Mouse (Mus musculus): ENCODE results near the gene Peak1.

The Peak1 gene

DNA sequence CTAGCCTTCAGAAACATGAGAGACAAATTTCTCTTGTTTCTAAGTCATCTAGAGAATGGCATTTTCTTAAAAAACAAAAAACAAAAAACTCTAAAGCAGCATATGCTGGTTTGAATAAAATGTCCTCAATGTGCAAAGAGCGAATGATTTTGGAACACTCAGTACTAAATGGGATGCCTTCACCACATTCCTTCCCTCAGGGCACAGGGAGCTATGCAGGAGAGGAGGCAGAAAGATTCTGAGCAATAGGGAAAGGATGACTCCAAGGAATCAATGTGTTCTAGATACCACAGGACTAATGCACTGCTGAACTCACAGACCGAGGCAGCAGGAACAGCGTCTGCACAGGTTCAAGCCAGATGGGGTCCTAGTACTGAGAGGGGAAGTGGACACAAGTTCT, 103.5 kb downstream of the Peak1 start:
- DNase-seq (ENCODE audit: low spot score) = no peak

GRCm38 (mm10) chr9:56309079-56309478, 108.8 kb downstream of the Peak1 start:
- no peak for DNase-seq (ENCODE audit: low spot score)

DNA sequence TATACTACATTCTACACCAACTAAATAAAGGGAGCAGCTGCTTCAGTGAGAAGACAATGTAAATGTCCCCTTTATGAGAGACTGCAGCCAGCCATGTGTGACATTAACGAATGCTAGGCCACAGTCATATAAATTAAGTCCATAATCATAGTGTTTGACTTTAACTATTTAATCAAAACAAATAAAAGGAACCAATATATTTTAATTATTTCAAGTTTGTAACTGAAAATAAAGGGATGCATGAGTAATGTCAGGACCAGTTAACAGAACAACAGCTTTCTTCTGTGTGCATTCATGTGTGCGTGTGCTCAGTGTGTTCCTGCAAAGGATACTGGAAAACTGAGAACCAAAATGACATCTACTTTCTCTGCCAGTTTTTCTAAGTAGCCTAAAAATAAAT, 113.3 kb downstream of the Peak1 start:
- DNase-seq (ENCODE audit: low spot score) = no peak

GRCm38 (mm10) chr9:56302921-56303465, 114.9 kb downstream of the Peak1 start:
- DNase-seq (ENCODE audit: low spot score) = no peak

- no peak for DNase-seq (ENCODE audit: low spot score)
These were observed 127.8 kb downstream of the Peak1 start for GRCm38 (mm10) chr9:56290019-56290418.

GRCm38 (mm10) chr9:56282481-56282880, 135.4 kb downstream of the Peak1 start:
- DNase-seq (ENCODE audit: low spot score) = no peak

DNA sequence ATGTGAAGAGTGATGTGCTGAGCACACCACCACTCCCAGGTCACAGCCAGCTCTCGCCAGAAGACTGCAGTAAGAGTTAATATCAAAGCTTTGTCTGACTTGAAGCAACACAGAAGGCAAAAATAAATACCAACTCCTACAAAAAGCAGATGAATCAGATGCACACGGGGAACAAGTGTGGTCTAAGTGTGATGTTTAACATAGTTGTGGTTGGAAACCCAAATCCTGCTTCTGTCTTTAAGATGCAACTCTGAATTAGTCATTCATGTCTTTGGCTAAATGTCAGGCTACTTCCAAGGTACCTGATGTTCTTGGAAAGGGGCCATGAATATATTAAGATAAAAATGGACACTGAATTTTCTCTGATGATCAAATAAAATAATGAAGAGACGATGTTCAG, 144.3 kb downstream of the Peak1 start:
- no peak for DNase-seq (ENCODE audit: low spot score)

DNA sequence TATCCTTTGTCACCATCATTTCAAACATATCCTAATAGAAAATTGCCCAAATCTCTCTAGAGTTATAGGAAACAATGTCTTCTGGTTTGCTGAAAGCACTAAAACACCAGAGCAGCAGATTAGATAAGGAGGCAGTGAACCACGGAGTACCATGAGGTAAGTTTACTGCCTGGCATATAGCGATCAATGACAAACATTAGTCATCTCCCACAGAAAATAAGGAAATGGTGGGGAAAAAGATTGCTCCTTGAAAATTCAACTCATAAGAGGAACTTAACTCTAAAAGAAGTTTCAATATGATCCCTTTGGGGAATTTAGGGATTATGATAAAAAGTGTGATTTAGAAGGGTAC, 145.6 kb downstream of the Peak1 start:
- no peak for DNase-seq (ENCODE audit: low spot score)

DNA sequence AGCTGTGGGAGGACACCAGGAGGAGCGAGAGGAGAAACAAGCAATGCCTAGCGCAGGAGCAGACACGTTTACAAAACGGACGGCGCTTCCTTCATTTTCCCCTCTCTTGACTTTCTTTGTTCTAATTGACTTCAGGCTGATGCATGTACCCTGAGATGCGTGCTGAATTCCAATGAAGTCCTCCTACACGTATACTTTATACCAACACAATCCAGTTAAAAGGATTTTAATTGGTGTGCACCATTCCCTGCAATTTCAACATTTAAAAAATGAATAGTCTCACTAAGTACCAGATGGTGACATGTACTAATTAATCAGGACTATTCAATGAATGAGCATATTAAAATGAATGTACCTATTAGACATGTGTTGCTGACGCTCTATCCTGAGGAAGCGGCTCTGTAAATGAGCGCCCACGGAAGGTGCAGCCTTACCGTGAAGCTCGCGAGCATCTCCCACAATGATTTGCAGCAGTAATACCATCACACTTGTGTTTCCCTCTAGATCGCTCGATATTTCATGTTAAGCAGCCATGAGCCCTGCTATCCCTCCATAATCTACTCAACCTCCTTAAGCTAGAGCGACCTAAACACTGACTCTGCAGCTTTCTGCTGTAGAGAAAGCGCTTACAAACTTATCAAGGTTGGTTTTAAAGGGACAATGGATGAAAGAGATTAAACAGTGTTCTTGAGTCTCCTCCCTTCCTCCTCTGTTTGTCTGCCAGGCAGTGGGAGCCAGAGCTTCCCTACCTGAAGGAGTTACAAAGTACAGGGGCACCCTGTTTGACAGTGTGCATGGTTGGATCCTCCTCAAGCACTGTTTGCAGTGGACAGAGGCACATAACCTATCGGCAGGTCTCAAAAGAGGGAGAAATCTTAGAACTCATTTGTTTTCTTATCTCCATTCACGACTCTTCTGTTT, 146.3 kb downstream of the Peak1 start:
- DNase-seq (ENCODE audit: low spot score) = no peak

- DNase-seq (ENCODE audit: low spot score) = no peak
These were observed 148.8 kb downstream of the Peak1 start for GRCm38 (mm10) chr9:56269101-56269500.

DNA sequence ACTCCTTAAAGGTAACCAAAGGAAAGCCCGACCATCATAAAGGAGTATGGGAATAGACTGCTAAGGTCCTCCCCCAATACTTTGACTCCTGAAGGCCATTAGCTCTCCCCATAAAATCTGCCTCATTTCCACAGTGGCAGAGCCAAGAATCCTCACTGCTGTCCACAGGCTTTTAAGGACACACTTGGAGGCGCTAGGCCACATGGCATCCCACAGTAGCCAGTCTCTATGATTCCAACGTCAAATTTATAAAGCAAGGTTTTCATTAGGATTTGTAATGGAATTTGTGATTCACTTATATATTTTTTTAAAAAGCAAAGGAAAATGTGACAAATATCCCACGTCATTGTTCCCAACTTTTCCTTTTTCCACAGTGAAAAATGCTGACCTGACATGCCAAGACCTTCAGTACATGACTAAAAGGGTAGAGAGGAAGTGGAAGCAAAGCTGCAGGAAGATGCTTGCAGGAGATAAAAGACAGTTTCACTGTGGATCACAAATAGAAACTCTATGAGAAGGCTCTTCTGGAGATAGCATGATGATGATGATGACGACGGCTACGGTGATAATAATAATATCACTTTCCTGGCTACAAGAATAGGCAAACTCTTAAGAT, 151.6 kb downstream of the Peak1 start:
- DNase-seq (ENCODE audit: low spot score) = no peak

GRCm38 (mm10) chr9:56265460-56266199, 152.2 kb downstream of the Peak1 start:
- no peak for DNase-seq (ENCODE audit: low spot score)

DNA sequence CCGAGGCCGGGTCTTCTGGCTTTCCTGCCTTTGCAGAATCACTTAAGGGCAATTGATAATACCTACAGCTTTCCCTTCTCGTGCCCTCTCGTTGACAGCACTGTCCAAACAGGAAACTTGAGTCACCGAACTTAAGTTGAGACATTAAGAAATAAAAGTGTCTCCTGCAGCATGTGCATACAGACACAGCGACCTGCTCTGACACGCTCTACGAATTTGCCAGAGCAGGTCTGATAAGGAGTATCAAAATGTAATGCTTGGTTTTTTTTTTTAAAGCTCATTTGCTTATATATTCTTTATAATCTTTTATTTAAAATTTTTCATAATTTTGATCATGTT, 152.9 kb downstream of the Peak1 start:
- no peak for DNase-seq (ENCODE audit: low spot score)

DNA sequence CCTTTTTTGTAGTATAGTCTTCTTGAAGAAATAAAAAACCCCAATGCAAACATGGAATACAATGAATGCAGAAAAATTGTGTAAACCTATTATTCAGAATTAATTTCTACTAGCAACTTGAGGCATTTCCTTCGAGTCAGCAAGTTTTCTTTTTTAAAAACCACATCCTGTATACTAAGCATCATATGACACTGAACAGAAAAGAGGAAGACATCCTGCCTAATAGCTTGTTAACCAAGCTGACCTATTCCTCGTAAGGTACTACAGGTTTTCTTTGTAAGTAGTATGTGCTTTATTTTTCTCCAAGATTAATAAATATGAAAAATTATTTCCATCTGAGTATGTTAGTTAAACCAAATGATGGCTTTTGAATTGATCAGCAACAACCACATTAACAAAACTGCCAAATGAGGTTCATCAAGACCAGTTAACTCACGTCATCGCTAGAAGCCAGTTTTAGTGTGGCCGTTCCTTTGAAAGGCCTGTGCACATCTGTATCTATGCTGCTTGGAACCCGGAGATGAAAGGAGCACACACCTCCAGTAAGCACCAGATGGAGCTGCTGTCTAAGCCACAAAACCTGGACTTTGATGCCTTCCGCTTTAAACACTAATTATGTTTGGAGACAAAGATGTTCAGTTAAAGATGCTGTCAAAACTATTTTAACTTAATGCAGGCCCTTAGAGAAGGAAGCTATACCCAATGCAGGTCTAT, 153.4 kb downstream of the Peak1 start:
- no peak for DNase-seq (ENCODE audit: low spot score)

DNA sequence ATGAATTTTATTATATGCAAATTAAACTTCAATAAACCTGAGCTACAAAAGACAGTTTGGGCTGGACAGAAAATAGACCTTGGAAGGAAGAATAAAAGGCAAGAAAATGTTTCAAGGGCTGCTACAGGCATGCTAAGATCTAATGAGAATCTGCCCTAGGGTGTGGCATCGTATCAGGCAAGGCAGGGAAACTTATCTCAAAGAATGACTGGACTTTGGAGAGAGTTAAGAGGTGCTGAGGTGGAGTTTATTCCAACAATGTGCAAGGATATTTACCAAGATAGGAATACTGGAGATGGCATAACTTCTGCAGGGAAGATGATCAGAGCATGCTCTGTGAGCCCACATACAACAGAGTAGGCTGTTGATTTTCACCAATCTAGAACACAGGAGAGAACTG, 154.8 kb downstream of the Peak1 start:
- DNase-seq (ENCODE audit: low spot score) = no peak

- DNase-seq (ENCODE audit: low spot score) = no peak
These were observed 157.3 kb downstream of the Peak1 start for GRCm38 (mm10) chr9:56260495-56261136.

- DNase-seq (ENCODE audit: low spot score) = peak; percentile 18
These were observed 157.9 kb downstream of the Peak1 start for GRCm38 (mm10) chr9:56259790-56260494.

DNA sequence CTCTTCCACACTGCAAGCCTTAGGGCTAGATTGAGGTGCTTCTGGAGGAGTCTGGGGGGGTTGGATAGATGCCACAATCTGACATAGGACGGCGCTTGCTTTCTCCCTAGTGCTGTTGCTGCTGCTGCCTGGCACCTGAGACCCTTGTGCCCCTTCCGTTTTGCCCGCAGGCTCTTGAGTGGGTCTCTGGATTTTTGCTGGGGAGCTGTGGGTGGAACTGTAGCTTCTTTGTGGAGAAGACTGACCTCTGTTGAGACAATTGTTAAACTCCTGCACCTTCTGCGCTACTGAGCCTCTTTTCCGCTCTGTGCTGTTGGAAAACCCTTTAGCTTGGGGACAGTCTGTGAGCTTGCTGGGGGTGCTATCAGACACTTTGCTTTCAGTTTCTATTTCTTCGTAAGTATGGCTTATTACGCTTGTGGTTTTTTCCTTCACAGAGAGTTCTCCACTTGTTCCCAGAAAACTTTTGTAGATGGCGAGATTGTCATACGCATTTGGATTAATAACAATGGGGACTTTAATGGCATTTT, 159.5 kb downstream of the Peak1 start:
- DNase-seq (ENCODE audit: low spot score) = no peak

- no peak for DNase-seq (ENCODE audit: low spot score)
These were observed 160.5 kb downstream of the Peak1 start for GRCm38 (mm10) chr9:56257227-56258000.

Data from ovary, postnatal 36 days (tissue).